Mouse (Mus musculus) lung, postnatal 0 days (tissue): Measurements from ENCODE around the gene Ankrd49.

Experiments used
- CTCF ChIP-seq: IDR thresholded peaks from 2 replicates; pipeline ENCODE4 v1.5.1; 2016; ENCODE audit warnings: antibody characterized with exemption, mild to moderate bottlenecking
- EP300 ChIP-seq: IDR thresholded peaks from 2 replicates; pipeline ENCODE4 v1.6.1; 2016; ENCODE audit warnings: antibody characterized with exemption, mild to moderate bottlenecking, control low read depth

- no peak for TF ChIP-seq CTCF
- TF ChIP-seq EP300 = no peak
Measured at GRCm38 (mm10) chr9:14805714-14806113, 21.1 kb upstream of the Ankrd49 start.
